Mouse (Mus musculus): ENCODE results near the gene Mpv17l2. TPM values are rescaled to one million over a fixed set of nuclear protein-coding genes. Genes with fewer than 3 reads are reported as not detected.

The Mpv17l2 gene
- polyA plus RNA-seq, 1 experiment, result 199 TPM

- no peak for TF ChIP-seq GATA1 (IDR thresholded peaks at IDR 0.05; ENCODE audit: low read length)
Measured at GRCm38 (mm10) chr8:70709794-70710193, 51.0 kb downstream of the Mpv17l2 start.

Other genes starting within 250 kb of the Mpv17l2 start
- 1,137 and 1,401 TPM in 2 replicates for gene Fkbp8, start 233.2 kb downstream of the Mpv17l2 start, polyA plus RNA-seq (2012)
- gene Kxd1, start 233.0 kb downstream of the Mpv17l2 start, polyA plus RNA-seq (2012), result 41.4 and 54.9 TPM in 2 replicates
- 50.0 and 51.6 TPM in 2 replicates for gene Ell, start 221.5 kb downstream of the Mpv17l2 start, polyA plus RNA-seq (2012)
- gene Isyna1, start 166.6 kb downstream of the Mpv17l2 start, polyA plus RNA-seq (2012), result 184 and 204 TPM in 2 replicates
- 968 and 1,213 TPM in 2 replicates for gene Ssbp4, start 152.1 kb downstream of the Mpv17l2 start, polyA plus RNA-seq (2012)
- 0.08 and 0.13 TPM in 2 replicates for gene Lrrc25, start 144.8 kb downstream of the Mpv17l2 start, polyA plus RNA-seq (2012)
- 0.05 TPM in 1 of 2 replicates, not detected in the other for gene Gdf15, start 128.5 kb downstream of the Mpv17l2 start, polyA plus RNA-seq (2012)
- gene Pgpep1, start 100.6 kb downstream of the Mpv17l2 start, polyA plus RNA-seq (2012), result 3.7 and 5.0 TPM in 2 replicates
- 887 and 1,189 TPM in 2 replicates for gene Lsm4, start 87.7 kb downstream of the Mpv17l2 start, polyA plus RNA-seq (2012)
- 173 and 232 TPM in 2 replicates for gene Jund, start 62.0 kb downstream of the Mpv17l2 start, polyA plus RNA-seq (2012)
- not detected in 2 replicates for gene Iqcn, start 57.5 kb downstream of the Mpv17l2 start, polyA plus RNA-seq (2012)
- not detected in 2 replicates for gene Gm3336, start 42.4 kb downstream of the Mpv17l2 start, polyA plus RNA-seq (2012)
- gene Pde4c, start 37.2 kb downstream of the Mpv17l2 start, polyA plus RNA-seq (2012), result 0.81 and 1.2 TPM in 2 replicates
- gene Rab3a, start 6.3 kb downstream of the Mpv17l2 start, polyA plus RNA-seq (2012), result 21.8 and 26.1 TPM in 2 replicates
- 70.1 and 86.8 TPM in 2 replicates for gene Pik3r2, start 15.8 kb upstream of the Mpv17l2 start, polyA plus RNA-seq (2012)
- 206 and 255 TPM in 2 replicates for gene Mast3, start 44.1 kb upstream of the Mpv17l2 start, polyA plus RNA-seq (2012)
- gene Il12rb1, start 47.5 kb upstream of the Mpv17l2 start, polyA plus RNA-seq (2012), result 5.2 and 5.3 TPM in 2 replicates
- 65.7 and 101 TPM in 2 replicates for gene Arrdc2, start 78.8 kb upstream of the Mpv17l2 start, polyA plus RNA-seq (2012)
- 0.03 TPM in 2 replicates for gene Kcnn1, start 102.3 kb upstream of the Mpv17l2 start, polyA plus RNA-seq (2012)
- 179 and 205 TPM in 2 replicates for gene Ccdc124, start 113.0 kb upstream of the Mpv17l2 start, polyA plus RNA-seq (2012)
- gene Slc5a5, start 131.8 kb upstream of the Mpv17l2 start, polyA plus RNA-seq (2012), result 0.10 and 0.13 TPM in 2 replicates
- 1,483 and 5,957 TPM in 2 replicates for gene Rpl18a, start 136.5 kb upstream of the Mpv17l2 start, polyA plus RNA-seq (2012)
- 129 and 137 TPM in 2 replicates for gene Map1s, start 145.0 kb upstream of the Mpv17l2 start, polyA plus RNA-seq (2012)

Data from G1E-ER4 (cell line).